Mouse (Mus musculus) spleen, embryonic (tissue): ENCODE data around the gene Adgre5.

Experiments
- CTCF ChIA-PET: fragments of 350-600 bp; sonication (Branson Sonifier 250); formaldehyde crosslinking; loops from one replicate; lab custom pipeline; 2022; lab: Charles Lee

The Adgre5 gene

GRCm38 (mm10) chr8:83757084-83757607 lies 16.0 kb upstream of the Adgre5 start:
- CTCF ChIA-PET: no interaction called here

- CTCF ChIA-PET: interaction anchor here (1.0 to 1.4 kb wide), 2 partner anchors 17 to 24 kb away, joined by 3 read pairs; no protein-coding TSS in a partner anchor
Measured at GRCm38 (mm10) chr8:83756273-83756672, 15.1 kb upstream of the Adgre5 start.

- CTCF ChIA-PET: no interaction called here
Measured at GRCm38 (mm10) chr8:83754149-83754548, 13.0 kb upstream of the Adgre5 start.

GRCm38 (mm10) chr8:83749265-83749664 lies 8.1 kb upstream of the Adgre5 start:
- CTCF ChIA-PET: interaction anchor here (1.0 to 1.2 kb wide), 2 partner anchors 9 to 11 kb away, joined by 5 to 6 read pairs; no protein-coding TSS in a partner anchor

- CTCF ChIA-PET: interaction anchor here (1.0 to 1.2 kb wide), 2 partner anchors 9 to 11 kb away, joined by 5 to 6 read pairs; no protein-coding TSS in a partner anchor
Measured at GRCm38 (mm10) chr8:83748708-83749107, 7.6 kb upstream of the Adgre5 start.

- CTCF ChIA-PET: no interaction called here
Measured at GRCm38 (mm10) chr8:83747661-83748346, 6.7 kb upstream of the Adgre5 start.

GRCm38 (mm10) chr8:83744070-83744469 lies 2.9 kb upstream of the Adgre5 start:
- CTCF ChIA-PET: no interaction called here

- CTCF ChIA-PET: no interaction called here
Measured at GRCm38 (mm10) chr8:83742968-83743367, 1.8 kb upstream of the Adgre5 start.

- CTCF ChIA-PET: interaction anchor here (0.5 kb wide), 1 partner anchor 44 kb away, joined by 3 read pairs; no protein-coding TSS in a partner anchor
Measured at GRCm38 (mm10) chr8:83741849-83742655, 926 bp upstream of the Adgre5 start.

- CTCF ChIA-PET: interaction anchor here (0.8 to 1.6 kb wide), 2 partner anchors 8 to 158 kb away, joined by 3 to 6 read pairs; no protein-coding TSS in a partner anchor
Measured at GRCm38 (mm10) chr8:83740586-83740975, 545 bp downstream of the Adgre5 start.

GRCm38 (mm10) chr8:83739711-83740468 lies 1.2 kb downstream of the Adgre5 start:
- CTCF ChIA-PET: interaction anchor here (1.6 kb wide), 1 partner anchor 9 kb away, joined by 6 read pairs; no protein-coding TSS in a partner anchor

GRCm38 (mm10) chr8:83738949-83739710 lies 2.0 kb downstream of the Adgre5 start:
- CTCF ChIA-PET: interaction anchor here (1.6 to 2.0 kb wide), 2 partner anchors 10 kb away, joined by 5 to 6 read pairs; no protein-coding TSS in a partner anchor

GRCm38 (mm10) chr8:83737852-83738562 lies 3.1 kb downstream of the Adgre5 start:
- CTCF ChIA-PET: interaction anchor here (1.4 to 2.0 kb wide), 2 partner anchors 11 to 16 kb away, joined by 3 to 5 read pairs; no protein-coding TSS in a partner anchor

GRCm38 (mm10) chr8:83737346-83737745 lies 3.8 kb downstream of the Adgre5 start:
- CTCF ChIA-PET: interaction anchor here (1.4 to 2.0 kb wide), 2 partner anchors 12 to 15 kb away, joined by 3 to 5 read pairs; no protein-coding TSS in a partner anchor

- CTCF ChIA-PET: interaction anchor here (1.4 kb wide), 1 partner anchor 15 kb away, joined by 3 read pairs; no protein-coding TSS in a partner anchor
Measured at GRCm38 (mm10) chr8:83736681-83737080, 4.4 kb downstream of the Adgre5 start.

- CTCF ChIA-PET: interaction anchor here (1.1 kb wide), 1 partner anchor 9 kb away, joined by 5 read pairs; no protein-coding TSS in a partner anchor
Measured at GRCm38 (mm10) chr8:83732919-83733318, 8.2 kb downstream of the Adgre5 start.

- CTCF ChIA-PET: no interaction called here
Measured at GRCm38 (mm10) chr8:83731906-83732305, 9.2 kb downstream of the Adgre5 start.

GRCm38 (mm10) chr8:83729009-83729807 lies 11.9 kb downstream of the Adgre5 start:
- CTCF ChIA-PET: interaction anchor here (1.3 kb wide), 1 partner anchor 39 kb away, joined by 3 read pairs; no protein-coding TSS in a partner anchor
